Mouse (Mus musculus): Measurements from ENCODE around the gene Inka2. TPM values are rescaled to one million over a fixed set of nuclear protein-coding genes. Genes with fewer than 3 reads are reported as not detected.
A peak's percentile ranks its signal among the peaks of the same experiment; 100 is the strongest.

Gene Inka2
- 0.59 and 0.74 TPM in 2 replicates for total RNA-seq (2014; fragmentation: Nextera tagmentation)
- total RNA-seq (2017) = 0.15 and 0.38 TPM in 2 replicates

DNA sequence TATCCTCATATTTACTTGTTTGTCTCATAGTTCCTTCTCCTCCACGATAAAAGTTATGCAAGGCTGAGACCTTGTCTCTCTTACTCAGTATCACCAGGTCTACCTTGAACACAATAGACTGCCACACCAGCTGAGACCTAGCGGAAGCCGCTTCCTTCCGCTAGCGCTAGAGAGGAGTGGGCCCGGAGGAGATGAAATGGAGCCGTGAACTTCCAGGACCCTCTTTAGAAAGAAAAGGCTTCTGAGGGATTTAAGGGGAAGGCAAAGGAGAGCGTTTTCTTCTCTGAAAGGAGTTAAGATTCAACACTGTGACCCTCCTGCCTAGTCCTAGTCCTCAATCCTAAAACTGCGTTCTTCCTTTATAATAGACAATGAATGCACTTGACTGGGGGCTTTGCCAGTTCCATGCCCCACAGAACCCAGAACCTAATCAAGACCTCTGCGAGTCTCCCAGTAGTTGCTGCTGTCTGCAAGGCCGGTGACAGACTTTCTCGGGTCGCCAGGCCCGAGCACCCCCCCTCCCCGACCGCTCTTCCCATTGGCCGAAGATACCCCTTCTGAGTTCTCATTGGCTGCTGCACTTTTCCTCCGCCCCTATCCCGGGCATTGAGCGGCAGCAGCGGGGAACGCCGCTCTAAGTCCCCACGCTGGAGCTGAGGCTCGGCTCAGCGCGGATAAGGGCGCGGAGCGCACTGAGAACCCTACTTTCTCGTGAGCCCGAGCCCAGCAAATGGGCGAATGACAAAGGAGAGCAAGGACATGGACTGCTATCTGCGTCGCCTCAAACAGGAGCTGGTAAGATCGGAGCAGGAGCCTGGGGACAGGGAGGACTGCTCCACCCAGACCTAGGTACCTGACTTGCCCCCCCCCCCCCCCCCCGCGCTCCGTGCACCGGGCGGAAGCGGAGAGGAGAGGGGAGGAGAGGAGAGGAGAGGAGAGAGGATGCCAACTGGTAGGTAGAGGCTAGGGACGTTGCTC is at the start of gene Inka2:
Gene Inka2, plus strand, starts transcription at position 569 of the 978 bp plus-strand sequence.
- ATAC-seq (replicated peaks; ENCODE audit: low FRiP score, low TSS enrichment, poor library complexity, severe bottlenecking) = peak; percentile 85

DNA sequence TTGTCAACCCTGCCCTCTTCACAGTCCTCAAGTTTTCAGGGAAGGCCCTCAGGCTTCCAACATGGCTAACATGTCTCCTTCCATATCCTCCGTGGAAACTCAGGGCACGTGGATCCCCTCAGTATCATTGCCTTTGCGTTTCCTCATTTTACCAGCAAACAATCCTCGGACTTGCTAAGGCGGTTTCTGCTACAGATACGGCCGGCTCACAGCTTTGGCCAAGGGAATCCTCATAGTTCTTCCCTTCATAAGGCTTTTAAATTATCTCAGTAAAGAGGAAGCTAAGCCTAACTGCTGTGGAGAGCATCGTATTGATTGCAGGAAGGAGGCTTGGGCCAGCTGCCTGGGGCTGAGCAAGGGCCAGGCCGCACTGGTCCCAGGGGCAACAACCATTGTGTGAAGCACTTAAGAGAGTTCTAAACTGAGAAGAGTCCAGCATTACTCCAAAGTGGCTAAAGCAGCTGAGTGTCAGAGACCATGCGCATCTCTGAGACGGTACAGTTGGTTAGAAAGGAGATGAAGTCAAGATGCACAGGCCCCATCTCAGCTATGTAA is 49.3 kb upstream of the Inka2 start:
- ATAC-seq (replicated peaks; ENCODE audit: low FRiP score, low TSS enrichment, poor library complexity, severe bottlenecking) = no peak

DNA sequence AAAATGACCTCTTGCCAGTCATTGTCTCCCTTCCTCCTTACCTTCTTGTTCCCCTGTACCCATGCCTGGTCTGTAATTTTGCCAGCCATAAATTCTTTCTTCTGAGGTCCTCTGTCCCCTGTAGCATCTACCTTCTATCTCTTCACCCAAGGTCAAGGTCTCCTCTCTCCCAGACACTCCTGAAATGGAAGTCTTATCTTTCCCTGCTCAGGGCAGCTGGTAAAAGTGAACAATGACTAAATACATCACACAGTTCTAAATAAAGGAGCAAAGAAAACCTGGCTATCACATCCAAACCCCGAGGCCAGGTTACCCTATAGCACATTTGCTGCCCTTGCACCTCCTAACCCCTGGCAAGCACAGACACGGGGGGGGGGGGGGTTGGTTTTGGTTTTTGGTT is 43.9 kb upstream of the Inka2 start:
- ATAC-seq (replicated peaks; ENCODE audit: low FRiP score, low TSS enrichment, poor library complexity, severe bottlenecking) = no peak

DNA sequence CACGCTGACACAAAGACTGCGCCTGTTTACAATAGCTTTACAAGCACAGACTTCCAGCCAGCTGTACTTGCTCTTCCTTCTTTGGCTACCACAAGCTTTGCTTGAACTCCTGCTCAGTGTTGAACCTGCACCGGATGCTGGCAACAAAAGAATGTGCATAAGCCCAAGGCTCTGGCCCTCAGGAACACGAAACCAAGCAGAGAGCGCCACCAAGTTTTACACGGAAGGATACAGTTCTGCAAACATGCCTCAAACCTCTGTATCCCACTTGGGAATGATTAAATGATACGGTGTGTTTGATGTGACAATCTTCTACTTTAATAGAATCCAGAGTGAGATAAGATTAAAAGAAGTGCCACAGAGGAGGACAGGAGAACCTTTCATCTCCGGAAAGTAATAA is 41.4 kb upstream of the Inka2 start:
- no peak for ATAC-seq (replicated peaks; ENCODE audit: low FRiP score, low TSS enrichment, poor library complexity, severe bottlenecking)

DNA sequence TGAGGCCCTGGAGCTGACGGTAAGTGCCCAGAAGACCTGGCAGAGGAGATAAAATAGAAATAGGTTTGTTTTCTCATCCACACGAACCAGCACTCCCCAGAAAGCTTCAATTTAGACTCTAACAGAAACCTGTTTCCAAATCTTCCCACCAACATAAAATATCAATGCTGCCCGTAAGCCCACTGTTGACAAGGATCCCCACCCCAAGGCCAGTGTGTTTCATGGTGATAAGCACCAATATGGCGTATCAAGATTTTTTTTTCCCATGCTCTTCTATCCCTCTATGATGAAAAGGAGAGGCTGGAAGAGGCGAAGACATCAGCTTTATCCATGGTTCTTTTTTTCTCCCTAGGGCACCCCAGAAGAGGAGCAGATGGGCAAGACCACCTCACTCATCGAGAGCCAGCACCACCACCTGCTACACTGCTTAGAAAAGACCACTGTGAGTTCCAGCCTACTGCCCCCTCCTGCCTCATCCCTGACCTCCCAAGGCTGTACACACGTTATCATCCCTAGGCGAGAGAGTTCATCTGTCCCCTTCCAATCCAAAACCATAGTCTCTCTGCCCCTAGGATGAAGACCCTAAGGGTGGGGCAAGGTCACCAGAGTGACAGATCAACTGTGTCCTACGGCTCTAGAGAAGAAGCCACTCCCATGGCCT is 39.2 kb upstream of the Inka2 start:
- ATAC-seq (replicated peaks; ENCODE audit: low FRiP score, low TSS enrichment, poor library complexity, severe bottlenecking) = peak; percentile 38

DNA sequence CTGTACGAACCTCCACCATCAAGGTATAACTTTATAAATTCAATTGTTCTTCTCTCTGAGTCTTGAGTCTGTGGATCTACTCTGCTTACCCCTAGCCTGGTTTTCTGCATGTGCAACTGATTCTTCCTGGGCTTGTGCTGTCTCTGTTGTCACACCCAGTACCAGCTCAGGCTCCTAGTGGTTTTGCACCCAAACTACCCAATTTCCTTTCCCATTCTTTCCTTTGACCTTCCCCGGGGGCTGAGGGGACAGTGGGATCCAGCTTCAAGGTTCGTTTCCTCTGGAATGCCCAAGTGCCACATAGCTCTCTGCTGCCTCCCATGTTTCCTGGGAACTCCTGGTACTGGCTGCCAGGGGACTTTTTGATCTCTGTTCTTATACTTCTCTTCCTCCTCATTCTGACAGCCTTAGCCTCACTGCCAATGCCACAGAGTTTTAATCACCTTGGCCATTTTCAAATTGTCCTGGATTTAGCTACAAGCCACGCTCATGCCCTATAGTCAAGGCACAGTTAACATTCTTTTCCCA is 37.3 kb upstream of the Inka2 start:
- no peak for ATAC-seq (replicated peaks; ENCODE audit: low FRiP score, low TSS enrichment, poor library complexity, severe bottlenecking)

DNA sequence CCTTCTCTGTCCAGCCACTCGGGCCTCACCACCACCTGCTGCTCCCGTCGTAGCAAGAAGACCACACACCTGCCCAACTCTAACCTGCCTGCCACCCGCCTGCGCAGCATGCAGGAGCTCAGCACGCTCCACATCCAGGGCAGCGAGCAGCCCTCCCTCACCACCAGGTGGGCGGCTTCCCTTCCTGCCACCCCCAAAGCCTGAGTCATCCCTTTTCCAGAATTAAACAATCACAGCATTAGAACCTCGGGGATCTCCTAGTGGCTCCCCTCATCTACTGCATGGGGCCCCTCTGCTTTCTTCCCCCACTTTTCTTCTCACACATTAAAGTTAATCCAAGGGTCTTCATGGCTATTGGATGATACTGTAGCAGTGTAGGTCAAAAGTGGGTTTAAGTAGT is 36.2 kb upstream of the Inka2 start:
- no peak for ATAC-seq (replicated peaks; ENCODE audit: low FRiP score, low TSS enrichment, poor library complexity, severe bottlenecking)

DNA sequence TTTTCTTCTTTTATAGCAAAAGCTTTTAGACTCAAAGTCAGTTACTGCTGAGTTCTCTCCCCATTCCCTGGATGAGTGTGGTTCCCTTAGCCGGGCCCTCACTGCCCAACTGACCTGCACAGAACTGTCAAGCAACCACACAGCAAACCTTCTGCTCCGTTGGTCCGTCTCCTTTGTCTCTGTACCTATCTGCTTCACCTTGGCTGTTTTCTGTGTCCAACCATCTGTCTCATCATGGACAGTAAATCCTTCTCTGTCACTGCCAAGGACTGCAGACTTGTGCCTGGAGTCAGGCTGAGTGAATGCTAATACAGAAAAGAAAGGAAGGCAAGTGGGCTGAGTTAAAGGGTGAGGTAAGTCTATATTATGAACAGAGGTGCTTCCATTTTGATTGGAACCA is 34.6 kb upstream of the Inka2 start:
- ATAC-seq (replicated peaks; ENCODE audit: low FRiP score, low TSS enrichment, poor library complexity, severe bottlenecking) = no peak

DNA sequence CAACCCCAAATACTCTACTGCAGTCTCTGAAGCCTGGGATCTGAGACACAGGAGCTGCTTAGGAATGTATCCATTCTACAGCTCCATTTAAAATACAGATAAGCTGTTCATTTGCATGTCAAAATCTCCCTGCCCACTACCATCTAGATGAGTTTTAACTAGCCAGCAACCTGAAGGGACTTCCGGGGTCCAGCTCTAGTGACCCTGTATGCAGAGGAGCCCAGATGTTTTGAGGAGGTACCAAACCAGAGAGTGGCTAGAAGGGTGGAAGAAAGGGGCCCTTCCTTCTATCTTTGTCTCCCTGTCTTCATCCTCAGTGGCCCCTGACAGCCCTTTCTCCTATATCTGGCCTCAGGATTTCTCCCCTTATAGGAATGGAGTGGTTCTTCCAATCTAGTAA is 33.6 kb upstream of the Inka2 start:
- ATAC-seq (replicated peaks; ENCODE audit: low FRiP score, low TSS enrichment, poor library complexity, severe bottlenecking) = no peak

DNA sequence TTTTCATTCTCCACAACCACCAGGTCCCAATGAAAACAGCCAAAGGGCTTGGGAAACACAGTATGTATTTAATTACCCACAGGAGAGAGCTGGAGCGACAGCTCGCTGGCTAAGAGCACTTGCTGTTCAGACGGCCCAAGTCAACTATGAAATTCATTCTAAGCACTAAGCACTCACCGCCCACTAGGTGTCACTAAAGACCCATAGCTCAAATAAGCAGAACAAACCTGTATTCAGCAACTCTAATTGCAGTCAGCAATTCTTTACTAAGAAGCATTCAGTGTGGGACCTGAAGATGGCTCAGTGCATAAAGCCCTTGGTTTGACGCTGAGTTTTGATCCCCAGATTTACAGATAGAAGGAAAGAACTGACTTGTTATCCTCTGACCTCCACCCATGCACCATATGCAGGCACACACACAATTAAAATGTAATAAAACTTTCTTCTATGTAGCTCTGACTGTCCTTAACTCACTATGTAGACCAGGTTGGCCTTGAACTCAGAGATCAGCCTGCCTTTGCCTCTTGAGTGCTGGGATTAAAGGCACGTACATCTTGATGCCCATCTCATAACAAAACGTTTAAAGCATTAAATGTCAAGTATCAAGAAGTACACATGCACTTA is 29.7 kb upstream of the Inka2 start:
- ATAC-seq (replicated peaks; ENCODE audit: low FRiP score, low TSS enrichment, poor library complexity, severe bottlenecking) = peak; percentile 85

DNA sequence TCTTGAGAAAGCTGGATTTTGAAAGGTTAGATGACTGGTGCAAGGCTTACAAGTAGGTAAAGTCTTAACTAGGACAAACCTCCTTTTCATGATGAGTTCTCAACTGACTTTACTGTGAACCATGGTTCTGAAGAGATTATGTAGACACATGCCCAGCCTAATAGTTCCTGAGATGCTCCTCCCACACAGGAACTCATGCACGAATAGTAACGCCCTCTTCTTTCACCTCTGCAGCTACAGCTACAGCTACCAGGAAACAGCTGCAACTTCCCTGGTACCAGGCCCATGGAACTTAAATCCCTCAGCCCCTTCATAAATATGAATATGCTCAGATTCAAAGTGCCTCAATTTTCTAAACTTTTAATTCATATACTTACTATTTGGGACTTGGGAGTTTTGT is 28.5 kb upstream of the Inka2 start:
- ATAC-seq (replicated peaks; ENCODE audit: low FRiP score, low TSS enrichment, poor library complexity, severe bottlenecking) = peak; percentile 57; the same call in 1 of the 2 replicates

DNA sequence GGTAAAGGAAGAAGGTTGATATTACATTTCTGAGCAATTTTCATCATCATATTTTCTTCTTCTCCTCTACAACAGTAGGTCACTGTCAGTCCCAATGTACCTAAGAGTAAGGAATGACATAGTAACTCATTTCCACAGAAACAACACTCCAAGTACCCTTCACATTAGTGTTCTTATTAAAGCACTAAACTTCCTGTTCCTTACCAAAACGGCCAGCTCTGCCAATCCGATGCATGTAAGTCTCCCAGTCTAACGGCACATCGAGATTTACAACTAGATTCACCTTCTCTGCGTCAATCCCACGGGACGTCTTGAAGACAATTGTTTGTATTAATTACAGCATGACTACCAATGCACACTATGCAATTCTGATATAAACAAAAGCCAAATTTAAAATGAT is 24.1 kb upstream of the Inka2 start:
- ATAC-seq (replicated peaks; ENCODE audit: low FRiP score, low TSS enrichment, poor library complexity, severe bottlenecking) = no peak

DNA sequence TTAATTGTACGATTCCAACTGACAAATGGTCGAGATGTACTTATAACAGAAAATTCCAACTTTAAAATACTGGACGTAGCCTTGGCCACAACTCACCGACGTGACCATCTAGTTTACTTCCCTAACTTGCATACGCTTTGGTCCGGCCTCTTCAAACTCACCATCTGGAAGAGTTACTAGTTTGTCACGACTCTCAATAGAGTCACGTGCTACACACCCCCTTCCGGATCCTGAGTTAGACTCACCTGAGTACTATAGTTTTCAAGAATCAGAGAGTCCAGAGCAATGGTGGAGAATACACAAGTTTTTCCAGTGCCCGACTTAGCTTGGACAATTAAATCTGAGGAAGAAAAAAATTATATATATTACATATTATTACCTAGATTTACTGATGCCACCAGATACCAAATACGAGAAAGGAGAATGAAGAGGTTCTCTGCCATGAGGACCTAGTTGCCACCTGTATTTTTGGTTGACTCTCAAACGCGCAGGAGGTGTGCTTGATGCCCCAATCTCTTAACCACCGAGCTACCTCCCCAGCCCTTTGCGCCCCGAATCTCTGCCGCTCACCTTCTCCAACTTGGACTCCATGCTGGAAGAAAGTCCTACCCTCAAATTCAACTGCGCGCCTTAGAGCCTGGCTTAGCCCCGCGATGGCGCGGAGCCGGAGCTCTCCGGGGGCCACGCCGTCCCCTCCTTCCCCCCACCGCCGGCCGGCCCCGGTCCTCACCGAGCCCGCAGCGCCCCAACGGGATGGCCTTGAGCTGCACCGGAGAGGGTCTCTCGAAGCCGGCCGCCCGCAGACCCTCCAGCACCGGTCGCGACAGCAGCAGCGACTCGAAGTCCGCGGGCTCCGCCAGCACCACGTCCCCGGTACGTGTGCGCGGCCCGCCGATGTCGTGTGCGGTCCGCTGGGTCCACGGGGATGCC is 17.7 kb upstream of the Inka2 start:
- ATAC-seq (replicated peaks; ENCODE audit: low FRiP score, low TSS enrichment, poor library complexity, severe bottlenecking) = peak; percentile 6

DNA sequence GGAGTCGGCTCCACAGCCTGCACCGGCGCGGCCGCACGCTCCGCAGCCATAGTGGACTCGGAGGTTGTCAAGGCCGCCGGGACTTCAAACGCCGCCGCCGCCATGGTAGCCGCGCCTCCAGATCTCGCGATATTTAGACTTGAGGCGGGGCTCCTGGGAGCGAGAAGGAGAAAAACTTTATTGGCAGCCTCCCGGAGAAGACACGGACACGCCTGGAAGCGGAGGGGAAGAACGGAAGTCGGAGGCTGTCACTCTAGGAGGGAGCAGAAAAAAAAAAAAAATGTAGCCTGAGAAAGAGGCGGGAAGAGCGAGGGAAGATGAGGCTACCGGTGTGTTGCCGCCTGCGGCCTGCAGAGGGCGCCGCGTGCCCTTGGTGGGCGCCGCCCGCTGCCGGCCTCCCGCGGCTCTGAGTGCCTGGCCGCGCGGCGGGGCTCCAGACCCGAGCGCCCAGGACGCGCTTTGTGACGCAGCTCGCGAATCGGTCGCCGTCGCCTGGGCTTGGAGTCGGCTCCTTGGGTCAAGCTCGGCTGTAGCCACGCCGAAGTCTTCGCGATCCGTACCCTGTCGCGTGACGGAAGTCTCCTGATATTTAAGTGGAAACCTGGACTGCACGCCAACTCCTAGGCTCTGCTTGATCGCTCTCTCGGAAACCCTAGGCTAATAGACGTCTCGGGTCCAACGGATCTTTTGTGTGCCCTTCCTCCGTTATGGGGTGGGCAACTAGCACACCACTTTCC is 16.9 kb upstream of the Inka2 start, which contains the start of gene Ddx20:
Gene Ddx20, minus strand, starts transcription at position 251 of the 737 bp plus-strand sequence.
- peak; percentile 94 for ATAC-seq (replicated peaks; ENCODE audit: low FRiP score, low TSS enrichment, poor library complexity, severe bottlenecking)

DNA sequence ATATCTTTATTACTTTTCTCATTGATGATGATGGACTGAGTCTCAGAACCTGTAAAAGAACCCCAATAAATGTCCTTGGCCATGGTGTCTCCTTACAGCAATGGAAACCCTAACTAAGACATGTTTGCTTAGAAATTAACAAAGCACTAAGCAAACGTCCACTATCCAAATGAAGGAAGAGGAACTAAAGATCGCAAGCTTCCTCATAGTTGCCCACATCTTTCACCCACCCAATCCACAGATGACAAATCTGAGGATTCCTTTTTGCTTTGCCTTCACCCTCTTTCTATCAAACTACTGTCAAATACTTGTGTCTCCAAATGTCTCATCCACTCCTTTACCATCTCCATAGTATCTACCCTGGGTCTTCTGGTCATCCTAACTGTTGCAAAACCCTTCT is 15.9 kb upstream of the Inka2 start:
- ATAC-seq (replicated peaks; ENCODE audit: low FRiP score, low TSS enrichment, poor library complexity, severe bottlenecking) = no peak

DNA sequence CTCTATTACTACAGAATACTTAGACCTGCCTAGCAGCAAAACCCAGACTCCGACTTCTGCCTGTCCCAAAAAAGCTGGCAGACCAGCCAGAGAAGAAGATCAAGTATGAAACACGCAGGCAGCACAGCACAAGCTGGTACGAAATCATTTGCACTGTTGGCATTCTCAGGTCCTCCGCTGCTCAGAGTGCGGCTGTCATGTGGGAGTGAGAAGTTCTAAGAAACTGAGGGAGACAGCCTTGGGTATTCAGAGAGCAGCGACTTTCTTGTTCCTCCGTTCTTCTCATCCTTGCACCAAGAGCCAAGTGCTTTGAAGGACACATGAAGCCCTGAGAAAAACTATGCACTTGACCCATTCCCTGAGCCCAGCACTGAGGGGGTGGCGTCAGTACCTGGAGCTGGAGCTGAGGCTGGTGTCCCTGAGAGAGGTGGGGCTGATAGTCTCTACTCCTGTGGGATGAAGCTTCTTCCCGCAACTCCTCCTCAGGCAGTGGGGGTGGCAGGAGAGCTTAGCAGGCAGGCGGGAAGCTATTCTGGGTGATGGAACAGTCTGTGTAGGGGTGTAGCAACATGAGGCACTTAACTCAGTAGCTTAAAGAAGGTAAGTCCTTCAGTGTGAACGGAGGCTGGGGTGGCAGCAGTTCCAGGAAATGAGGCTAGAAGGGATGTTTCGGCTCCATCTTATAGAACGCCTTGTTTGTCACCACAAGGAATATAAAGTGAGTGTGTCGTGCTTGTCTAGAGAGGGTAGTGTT is 10.9 kb upstream of the Inka2 start:
- ATAC-seq (replicated peaks; ENCODE audit: low FRiP score, low TSS enrichment, poor library complexity, severe bottlenecking) = no peak
